ENCODE assay signal across 13 mouse cellular contexts in genomic region chr13:30814256-30814655, GRCm38 (mm10).
DNase-seq lines count a peak whose midpoint lies in the region; ATAC-seq lines count a peak whose summit lies in the region.
"Had no signal": no experiment of that assay in that cellular context is flagged by ENCODE, and none has a peak within 500 bp of the region (broad histone marks: within the 10 kb centered on the region; RNA-seq: fewer than 3 reads in every experiment).

No protein-coding gene starts in this region.

- peak; percentile 43; the same call in 1 of the 2 replicates for ATAC-seq in megakaryocyte, adult 5-6 weeks (ENCODE audit: poor library complexity, severe bottlenecking)
- no peak for ATAC-seq in cerebellum, adult (ENCODE audit: insufficient number of reproducible peaks, low FRiP score, low TSS enrichment)
- ATAC-seq: forebrain, embryonic 15.5 days; intestine, postnatal 0 days had no signal

- DNase-seq in adrenal gland, postnatal 10 days = peak; percentile 25
- no peak for DNase-seq in adrenal gland, postnatal 36 days
- DNase-seq in thymus, postnatal 4 days = peak; percentile 8
- DNase-seq in thymus, postnatal 36 days = no peak
- no peak for DNase-seq in kidney, adult 8-10 months
- DNase-seq: cerebellum, adult 2 months; cerebellum, postnatal 10 days; gastrocnemius, postnatal 10 days; heart, postnatal 36 days had no signal

Comparison
In these comparisons a context has a peak if more than half of its experiments do, and no peak if none do; other contexts are left out.
1. DNase-seq: peak in adrenal gland, postnatal 10 days (single experiment) and thymus, postnatal 4 days (single experiment); none in adrenal gland, postnatal 36 days (0 of 2), thymus, postnatal 36 days (0 of 2) and kidney, adult 8-10 months (0 of 2).